Mouse (Mus musculus) skeletal muscle tissue, adult 2 months (tissue): ENCODE measurements around the gene Fbxo41.

Experiments used
- DNase-seq: peaks from one replicate; pipeline ENCODE4 v3.0.0-alpha.2; 2012; ENCODE audit warnings: low read depth, low spot score

Gene Fbxo41

GRCm38 (mm10) chr6:85447351-85447750 lies 55.4 kb downstream of the Fbxo41 start:
- no peak for DNase-seq

- DNase-seq = peak; percentile 40
These were observed 57.5 kb downstream of the Fbxo41 start for GRCm38 (mm10) chr6:85445286-85445685.

DNA sequence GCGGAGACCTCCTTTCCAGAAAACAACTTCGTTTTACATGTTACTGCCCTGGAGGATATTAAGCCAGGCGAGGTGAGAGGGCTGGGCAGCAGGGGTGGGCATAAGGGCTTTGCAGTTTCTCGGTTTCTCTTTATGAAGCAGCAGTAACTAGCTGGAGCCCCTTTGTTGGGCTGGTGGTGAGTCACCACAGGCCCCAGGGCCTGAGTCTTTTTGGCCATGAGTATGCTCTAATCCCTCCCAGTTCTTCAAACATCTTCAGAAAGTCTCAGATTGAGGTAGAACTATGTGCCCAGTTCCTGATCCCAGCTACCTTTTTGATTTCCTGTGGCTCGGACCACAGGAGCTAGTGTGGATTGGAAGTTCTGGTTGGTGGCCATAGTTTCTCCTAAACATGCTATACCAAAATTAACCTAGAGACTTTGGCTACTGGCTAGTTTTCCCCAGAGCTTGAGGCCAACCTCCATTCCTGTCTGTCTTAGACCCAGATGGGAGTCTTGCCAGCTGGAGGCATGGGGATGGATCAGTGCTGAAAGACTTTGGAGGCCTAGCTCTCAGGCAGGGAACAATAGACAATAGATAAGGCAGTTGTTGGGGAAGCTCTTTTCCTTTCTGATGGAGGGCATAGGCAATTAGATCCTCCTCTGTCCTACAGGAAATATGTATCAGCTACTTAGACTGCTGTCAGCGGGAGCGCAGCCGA lies 58.4 kb downstream of the Fbxo41 start:
- no peak for DNase-seq

DNA sequence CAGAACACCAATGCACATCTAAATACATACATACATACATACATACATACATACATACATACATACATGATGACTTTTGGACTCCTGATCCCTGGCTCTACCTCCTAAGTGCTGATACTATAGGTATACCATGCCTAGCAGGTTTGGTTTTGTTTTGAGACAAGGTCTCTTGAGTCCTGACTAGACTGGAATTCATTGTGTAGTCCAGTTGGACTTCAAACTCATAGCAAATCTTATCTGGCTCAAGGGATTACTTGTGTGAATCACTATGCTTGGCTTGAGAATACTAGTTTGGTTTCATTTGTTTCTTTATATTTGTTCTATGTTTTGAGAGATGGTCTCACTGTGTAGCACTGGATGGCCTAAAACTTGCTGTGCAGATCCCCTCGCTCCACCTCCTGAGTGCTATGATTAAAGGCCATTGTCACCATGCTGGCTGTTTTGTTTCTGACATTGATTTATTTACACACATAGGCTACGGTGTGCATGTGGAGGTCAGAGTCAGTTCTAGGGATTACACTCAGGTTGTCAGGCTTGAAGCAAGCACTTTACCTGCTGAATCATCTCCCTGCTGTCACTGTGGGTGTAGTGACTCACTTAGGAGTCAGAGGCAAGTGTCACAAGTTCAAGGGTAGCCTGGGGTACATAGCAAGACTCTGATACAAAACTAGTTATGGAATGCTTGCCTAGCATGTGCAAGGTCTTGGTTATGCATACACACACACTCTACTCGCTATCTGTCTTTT lies 59.1 kb downstream of the Fbxo41 start:
- no peak for DNase-seq

DNA sequence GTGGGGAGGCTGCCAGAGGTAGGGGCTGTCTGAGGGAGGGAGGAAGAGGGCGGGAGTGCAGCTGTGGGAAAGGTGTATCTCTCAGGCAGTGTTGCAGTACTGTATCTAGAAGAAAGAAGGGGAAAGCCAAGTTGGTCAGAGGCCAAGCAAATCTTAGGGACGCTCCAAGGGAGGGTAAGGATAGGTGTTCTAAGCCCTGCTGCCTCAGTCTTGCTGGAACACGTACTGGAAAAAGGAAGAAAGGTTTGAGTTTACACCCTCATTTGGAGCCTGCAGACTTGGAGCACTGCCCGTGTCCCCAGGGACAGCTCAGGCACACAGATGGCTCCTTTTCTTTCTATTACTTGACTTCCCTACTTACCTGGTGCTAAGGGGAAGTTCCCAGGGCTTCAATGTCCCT lies 61.7 kb downstream of the Fbxo41 start:
- DNase-seq = no peak

DNA sequence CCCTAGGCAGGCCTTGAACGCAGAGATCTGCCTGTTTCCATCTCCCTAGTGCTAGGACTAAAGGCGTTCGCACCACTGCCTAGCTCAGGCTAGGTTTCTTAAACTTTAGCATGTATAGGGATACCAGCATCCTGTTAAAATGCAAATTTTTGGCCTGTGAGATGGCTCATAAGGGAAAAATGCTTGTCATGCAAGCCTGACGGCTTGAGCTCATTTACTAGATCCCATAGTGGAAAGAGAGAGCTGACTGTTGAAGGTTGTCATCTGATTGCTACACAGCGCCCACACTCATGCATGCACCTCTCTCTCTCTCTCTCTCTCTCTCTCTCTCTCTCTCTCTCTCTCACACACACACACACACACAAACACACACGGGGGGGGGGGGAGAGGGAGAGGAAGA lies 66.2 kb downstream of the Fbxo41 start:
- no peak for DNase-seq

DNA sequence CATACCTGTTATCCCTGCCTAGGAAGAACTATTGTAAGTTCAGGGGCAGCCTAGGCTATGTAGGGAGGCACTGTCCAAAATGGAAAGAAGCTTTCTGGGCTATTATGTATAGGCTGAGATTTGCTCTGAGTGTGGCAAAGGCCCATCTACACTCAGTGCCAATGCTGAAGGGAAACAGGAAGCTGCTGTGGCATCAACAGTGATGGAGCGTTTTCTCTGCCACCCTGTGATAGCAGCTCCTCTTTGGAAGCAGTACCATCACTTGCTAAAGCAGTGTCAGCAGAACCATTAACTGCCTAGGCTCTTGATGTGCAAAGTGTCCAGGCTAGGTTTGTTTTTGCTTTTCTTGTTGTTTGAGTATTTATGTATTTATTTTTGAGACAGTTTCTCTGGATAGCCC lies 66.6 kb downstream of the Fbxo41 start:
- DNase-seq = no peak

- no peak for DNase-seq
These were observed 68.9 kb downstream of the Fbxo41 start for GRCm38 (mm10) chr6:85433865-85434264.

- DNase-seq = peak; percentile 40
These were observed 70.9 kb downstream of the Fbxo41 start, which contains the start of gene Smyd5 for GRCm38 (mm10) chr6:85431842-85432431. Gene Smyd5, plus strand, starts transcription at chr6:85431989.

GRCm38 (mm10) chr6:85431274-85431841 lies 71.4 kb downstream of the Fbxo41 start:
- DNase-seq = no peak

DNA sequence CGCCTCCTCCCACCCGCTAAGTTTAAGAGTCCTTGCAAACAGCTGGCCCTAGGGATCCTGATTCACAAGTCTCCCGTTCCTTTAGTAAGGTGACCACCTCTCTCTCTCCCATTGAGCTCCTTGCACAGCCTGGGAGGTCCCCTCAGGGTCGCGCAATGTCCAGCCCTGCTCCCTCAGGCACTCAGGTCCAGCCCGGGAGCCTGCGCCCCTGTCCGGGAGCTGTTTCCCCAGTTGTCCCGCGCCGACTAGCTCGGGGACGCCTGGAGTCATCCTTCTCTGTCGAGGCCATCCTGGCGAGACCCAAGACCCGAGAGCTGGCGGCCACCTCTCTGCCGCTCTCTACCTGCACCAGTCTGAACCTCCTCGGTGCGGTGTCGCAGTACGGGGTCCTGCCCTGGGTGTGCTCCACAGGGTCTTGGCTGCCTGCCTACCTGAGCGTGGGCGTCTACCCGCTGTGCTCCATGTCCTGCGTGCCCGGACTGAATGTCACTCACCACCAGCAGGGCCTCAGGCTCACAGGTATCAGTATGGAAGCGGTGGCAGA lies 78.9 kb downstream of the Fbxo41 start, which contains the start of gene Noto:
Gene Noto (plus strand): TSS at position 51 of the 544 bp plus-strand sequence.
- DNase-seq = no peak
